In genomic region chr16:40616697-40617096, GRCm38 (mm10) we compare ENCODE assay signal across 6 mouse cellular contexts.
DNase-seq lines count a peak whose midpoint lies in the region; TF ChIP-seq lines count a peak whose summit lies in the region.
"Not testable (repeated sequence)": the region's sequence is repeated elsewhere in the genome, so short reads cannot be mapped to it uniquely, and the experiment has no call there.

No protein-coding gene starts in this region.

- in situ Hi-C loops in ES-E14 (cut with MboI; ENCODE audit: low sequenced_read_pairs in 2 of 2, unreplicated experiment in 2 of 2), result not testable (repeated sequence)

- not testable (repeated sequence) for H3K4me1 ChIP-seq in ES-Bruce4 (ENCODE audit: control insufficient read depth, insufficient read depth, low read length)
- peaks cover 4 to 22% of the 10 kb centered on the region in 2 experiments for H3K4me1 ChIP-seq in ES-E14 (ENCODE audit: control insufficient read depth in 2 of 2, insufficient read depth in 2 of 2, low read length in 2 of 2, poor library complexity in 1 of 2)

- H3K9ac ChIP-seq in ES-Bruce4 (ENCODE audit: low read depth, poor library complexity, severe bottlenecking); ES-E14 (ENCODE audit: insufficient read depth, low read depth, low read length, poor library complexity, severe bottlenecking): not testable (repeated sequence)

- TF ChIP-seq CTCF in ES-Bruce4 (IDR thresholded peaks at IDR 0.05; ENCODE audit: low read depth, low read length), result not testable (repeated sequence)

- H3K36me3 ChIP-seq in ES-Bruce4 (ENCODE audit: control insufficient read depth, insufficient read depth, low read length, poor library complexity, severe bottlenecking); ES-E14 (ENCODE audit: control insufficient read depth, insufficient read depth, low read length, poor library complexity, severe bottlenecking): not testable (repeated sequence)

- peak overlapping the region; percentile 36; the same call in 1 of the 2 replicates for H3K27ac ChIP-seq in ES-Bruce4 (ENCODE audit: insufficient read depth, low read length)
- not testable (repeated sequence) for H3K27ac ChIP-seq in ES-E14 (ENCODE audit: insufficient read depth, low read depth, low read length, poor library complexity, severe bottlenecking)

- not testable (repeated sequence) for H3K27me3 ChIP-seq in ES-Bruce4 (ENCODE audit: control insufficient read depth, insufficient read depth, low read length, poor library complexity, severe bottlenecking)

- peak; percentile 80 for TF ChIP-seq EP300 in ES-Bruce4 (IDR thresholded peaks at IDR 0.05; ENCODE audit: insufficient read depth, low read depth, low read length)

- TF ChIP-seq POLR2A in ES-Bruce4 (IDR thresholded peaks at IDR 0.05; ENCODE audit: insufficient read depth, low read length), result not testable (repeated sequence)

- not testable (repeated sequence) for H3K4me3 ChIP-seq in ES-Bruce4 (ENCODE audit: low read depth, low read length)
- H3K4me3 ChIP-seq in ES-E14 (ENCODE audit: insufficient read depth in 1 of 2, low read depth in 1 of 2, low read length in 2 of 2, poor library complexity in 1 of 2, severe bottlenecking in 1 of 2), result 0 out of 4 replicates have a peak overlapping the region, but pooled peaks of 1 of the 2 experiments have one; percentile 32

- not testable (repeated sequence) for H3K9me3 ChIP-seq in ES-Bruce4 (replicated peaks; ENCODE audit: control insufficient read depth, insufficient read depth, low read length, poor library complexity, severe bottlenecking); ES-E14 (ENCODE audit: control insufficient read depth, insufficient read depth, low read depth, low read length)

- DNase-seq in ES-CJ7 (ENCODE audit: low read depth, low spot score), result peak; percentile 92
- DNase-seq in ES-E14 (ENCODE audit: low read depth, low spot score), result peak; percentile 38
- peak; percentile 91 for DNase-seq in R1 (ENCODE audit: low read depth, low spot score)
- DNase-seq in WW6 (ENCODE audit: low read depth, low spot score), result peak; percentile 24
- peak; percentile 68 for DNase-seq in ZHBTc4 (ENCODE audit: low read depth, low spot score)

TF ChIP-seq in ES-E14, 5 proteins besides CTCF, POLR2A, EP300 and RAD21:
- TF ChIP-seq CHD2 (IDR thresholded peaks at IDR 0.05; ENCODE audit: low read depth, low read length), result peak; percentile 61; the same call in 1 of the 2 replicates

Comparison
In these comparisons a context has a peak if more than half of its experiments do, and no peak if none do; other contexts are left out.
1. DNase-seq: peak in every context shown above with its lines; median percentile 92 in ES-CJ7; 91 in R1; 68 in ZHBTc4; 38 in ES-E14; 24 in WW6.